In genomic region chrX:164200547-164200946, GRCm38 (mm10) we compare ENCODE assay signal across 32 mouse cellular contexts. TPM values are rescaled to one million over a fixed set of nuclear protein-coding genes. Genes with fewer than 3 reads are reported as not detected.
DNase-seq lines count a peak whose midpoint lies in the region; ATAC-seq and TF ChIP-seq lines count a peak whose summit lies in the region.
"Had no signal": no experiment of that assay in that cellular context is flagged by ENCODE, and none has a peak within 500 bp of the region (broad histone marks: within the 10 kb centered on the region; RNA-seq: fewer than 3 reads in every experiment).

No protein-coding gene starts in this region.

- no peaks in the 10 kb centered on the region; the same call in 1 of the 2 replicates for H3K27me3 ChIP-seq in liver, postnatal 0 days (ENCODE audit: insufficient read depth, low read length)
- H3K27me3 ChIP-seq: CH12.LX; forebrain, embryonic 15.5 days; heart, embryonic 12.5 days; heart, embryonic 15.5 days; hindbrain, embryonic 15.5 days had no signal

- H3K4me1 ChIP-seq in liver, postnatal 0 days (ENCODE audit: insufficient read depth): no peaks in the 10 kb centered on the region
- H3K4me1 ChIP-seq: embryonic facial prominence, embryonic 10.5 days; embryonic facial prominence, embryonic 13.5 days; forebrain, embryonic 12.5 days; forebrain, embryonic 15.5 days; heart, embryonic 12.5 days; heart, embryonic 15.5 days; hindbrain, embryonic 12.5 days; hindbrain, embryonic 15.5 days had no signal

- no peak for TF ChIP-seq CTCF in liver, postnatal 0 days (IDR thresholded peaks at IDR 0.05; ENCODE audit: low read depth)

- H3K4me3 ChIP-seq in liver, postnatal 0 days (ENCODE audit: low read depth, low read length): no peak overlapping the region
- H3K4me3 ChIP-seq: embryonic facial prominence, embryonic 10.5 days; embryonic facial prominence, embryonic 13.5 days; erythroblast, embryonic 14.5 days; forebrain, embryonic 12.5 days; forebrain, embryonic 15.5 days; heart, embryonic 12.5 days; heart, embryonic 15.5 days; hindbrain, embryonic 12.5 days; hindbrain, embryonic 15.5 days had no signal

- TF ChIP-seq EP300 in liver, postnatal 0 days (IDR thresholded peaks at IDR 0.05; ENCODE audit: low read depth): no peak

- H3K27ac ChIP-seq in liver, postnatal 0 days (ENCODE audit: low read depth): no peak overlapping the region
- H3K27ac ChIP-seq: embryonic facial prominence, embryonic 10.5 days; embryonic facial prominence, embryonic 13.5 days; forebrain, embryonic 12.5 days; forebrain, embryonic 15.5 days; heart, embryonic 15.5 days; hindbrain, embryonic 12.5 days; hindbrain, embryonic 15.5 days had no signal

- no peak overlapping the region for H3K4me2 ChIP-seq in liver, postnatal 0 days (ENCODE audit: low read depth, low read length)
- H3K4me2 ChIP-seq: embryonic facial prominence, embryonic 13.5 days; forebrain, embryonic 12.5 days; forebrain, embryonic 15.5 days; heart, embryonic 12.5 days; heart, embryonic 15.5 days; hindbrain, embryonic 12.5 days; hindbrain, embryonic 15.5 days had no signal

- DNase-seq in liver, postnatal 0 days: no peak
- no peak for DNase-seq in liver
- peak; percentile 2 for DNase-seq in lung, postnatal 36 days
- no peak for DNase-seq in lung, postnatal 4 days
- no peak for DNase-seq in heart, postnatal 25 days (ENCODE audit: low spot score)
- no peak for DNase-seq in adrenal gland, adult 18-20 months (ENCODE audit: low spot score in 2 of 2)
- DNase-seq: adrenal gland, adult 2 months; adrenal gland, postnatal 14 days; B cell, adult 2 months; cerebellum, adult 11 months; cerebellum, adult 2 months; cerebellum, adult 9-11 months; cerebellum, postnatal 25 days; embryo, embryonic 11 days; gastrocnemius, postnatal 10 days; gastrocnemius, postnatal 36 days; heart, adult 11 months; heart, postnatal 10 days; heart, postnatal 4 days had no signal

- intact Hi-C loops in heart, postnatal 25 days (cut with DNase I): no loop called here

- H3K9me3 ChIP-seq in liver, postnatal 0 days (ENCODE audit: low read length): no peaks in the 10 kb centered on the region
- H3K9me3 ChIP-seq: embryonic facial prominence, embryonic 10.5 days; embryonic facial prominence, embryonic 13.5 days; forebrain, embryonic 12.5 days; forebrain, embryonic 15.5 days; G1E; heart, embryonic 12.5 days; heart, embryonic 15.5 days; hindbrain, embryonic 12.5 days; hindbrain, embryonic 15.5 days had no signal

- H3K9ac ChIP-seq in liver, postnatal 0 days (replicated peaks): no peak overlapping the region
- H3K9ac ChIP-seq: embryonic facial prominence, embryonic 13.5 days; forebrain, embryonic 12.5 days; forebrain, embryonic 15.5 days; heart, embryonic 12.5 days; heart, embryonic 15.5 days; hindbrain, embryonic 12.5 days; hindbrain, embryonic 15.5 days had no signal

- H3K36me3 ChIP-seq in liver, postnatal 0 days (replicated peaks; ENCODE audit: insufficient read depth, low read length): no peaks in the 10 kb centered on the region
- H3K36me3 ChIP-seq: embryonic facial prominence, embryonic 10.5 days; embryonic facial prominence, embryonic 13.5 days; forebrain, embryonic 12.5 days; forebrain, embryonic 15.5 days; G1E; heart, embryonic 12.5 days; heart, embryonic 15.5 days; hindbrain, embryonic 12.5 days; hindbrain, embryonic 15.5 days had no signal

- peak; percentile 22; the same call in 1 of the 2 replicates for ATAC-seq in liver, postnatal 0 days
- peak; percentile 96 for ATAC-seq in megakaryocyte, adult 5-6 weeks (ENCODE audit: poor library complexity, severe bottlenecking)
- ATAC-seq: forebrain, embryonic 15.5 days; Patski had no signal

- 54% methylated on average over 5 of the region's 5 CpGs for WGBS in liver, postnatal 0 days (ENCODE audit: insufficient replicate concordance)

RNA-seq across cellular contexts. Expression of gene Bmx, which starts 57.4 kb away (rescaled TPM):
- 0.81 and 0.83 TPM in 2 replicates for polyA plus RNA-seq in liver, postnatal 0 days (2015; fragmentation: Nextera tagmentation; extraction: Ambion mirVana)
- total RNA-seq in megakaryocyte, adult 5-6 weeks (2015): 27.4 and 30.8 TPM in 2 replicates
- 40.8 and 42.4 TPM in 2 replicates for total RNA-seq in megakaryocyte, adult 5-6 weeks (2017)
- 1 to 10 TPM; 2.4 to 3.2 TPM for total RNA-seq in heart, postnatal 25 days (2021)
- under 1 TPM; 0.27 to 0.45 TPM for total RNA-seq in adrenal gland, adult 18-20 months (2021)
- polyA plus RNA-seq: adrenal gland, adult 2 months; erythroblast, embryonic 14.5 days; G1E; Patski had no signal

Comparison
In these comparisons a context has a peak if more than half of its experiments do, and no peak if none do; other contexts are left out.
1. RNA of gene Bmx, which starts 57.4 kb away (total RNA-seq): 27.4 to 42.4 TPM in megakaryocyte, adult 5-6 weeks; 2.4 to 3.2 TPM in heart, postnatal 25 days and 0.27 to 0.45 TPM in adrenal gland, adult 18-20 months; every median in the first group is over 4 times any median in the second.